Mouse (Mus musculus) midbrain, embryonic 15.5 days (tissue): ENCODE measurements at regions not wholly inside any gene's neighbourhood (a gene's known extent, or its start where the extent isn't known, plus 50 kb on each side); places are given as distances from the start of the nearest gene placed in this dataset.
"Not testable (repeated sequence)": the region's sequence is repeated elsewhere in the genome, so short reads cannot be mapped to it uniquely, and the experiment has no call there.

Experiments used
- ATAC-seq: fragments of 200-750 bp; cut with Nextera tagmentation; replicated peaks from 2 replicates; pipeline ENCODE4 v1.8.0; 2017; ENCODE audit warnings: moderate TSS enrichment
- H3K27ac ChIP-seq: fragments of 300-500 bp; sonication (generic); 2 replicates; pipeline ENCODE4 v1.5.1; 2015; ENCODE audit warnings: mild to moderate bottlenecking, inconsistent platforms
- H3K27me3 ChIP-seq: fragments of 300-500 bp; sonication (generic); replicated peaks from 2 replicates; pipeline ENCODE4 v1.6.1; 2015; ENCODE audit warnings: inconsistent platforms
- H3K36me3 ChIP-seq: fragments of 300-500 bp; sonication (generic); replicated peaks from 2 replicates; pipeline ENCODE4 v1.6.1; 2015; ENCODE audit warnings: inconsistent platforms
- H3K4me1 ChIP-seq: fragments of 300-500 bp; sonication (generic); 2 replicates; pipeline ENCODE4 v1.6.1; 2015; ENCODE audit warnings: inconsistent platforms
- H3K4me2 ChIP-seq: fragments of 300-500 bp; sonication (generic); 2 replicates; pipeline ENCODE4 v1.6.1; 2015; ENCODE audit warnings: inconsistent platforms, mild to moderate bottlenecking, moderate library complexity
- H3K4me3 ChIP-seq: fragments of 300-500 bp; sonication (generic); 2 replicates; pipeline ENCODE4 v1.5.1; 2015; ENCODE audit warnings: mild to moderate bottlenecking, inconsistent platforms
- H3K9ac ChIP-seq: fragments of 300-500 bp; sonication (generic); 2 replicates; pipeline ENCODE4 v1.6.1; 2015; ENCODE audit warnings: mild to moderate bottlenecking, inconsistent platforms
- H3K9me3 ChIP-seq: fragments of 300-500 bp; sonication (generic); 2 replicates; pipeline ENCODE4 v1.6.1; 2016; ENCODE audit warnings: inconsistent platforms
- WGBS: fragments of 180-500 bp; shearing (Covaris S2); methylation state at CpG from one replicate; pipeline ENCODE4 v1.1.7; 2015; ENCODE audit warnings: mixed read lengths; 5-methylcytosine and 5-hydroxymethylcytosine counted together

DNA sequence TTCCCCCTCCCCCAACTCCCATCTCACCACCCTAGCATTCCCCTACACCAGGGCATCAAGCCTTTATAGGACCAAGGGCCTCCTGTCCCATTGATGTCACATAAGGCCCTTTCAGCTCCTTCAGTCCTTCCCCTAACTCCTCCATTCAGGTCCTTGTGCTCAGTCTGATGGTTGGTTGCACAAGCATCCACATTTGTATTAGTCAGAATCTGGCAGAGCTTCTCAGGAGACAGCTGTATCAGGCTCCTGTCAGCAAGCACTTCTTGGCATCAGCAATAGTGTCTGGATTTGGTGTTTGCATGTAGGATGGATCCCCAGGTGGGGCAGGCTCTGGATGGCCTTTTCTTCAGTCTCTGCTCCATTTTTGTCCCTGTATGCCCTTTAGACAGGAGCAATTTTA lies 237.4 kb upstream of the Slc39a10 start:
- not testable (repeated sequence) for H3K4me2 ChIP-seq, H3K4me3 ChIP-seq, H3K9ac ChIP-seq, H3K9me3 ChIP-seq, ATAC-seq, H3K27ac ChIP-seq, H3K36me3 ChIP-seq, H3K4me1 ChIP-seq, H3K27me3 ChIP-seq

DNA sequence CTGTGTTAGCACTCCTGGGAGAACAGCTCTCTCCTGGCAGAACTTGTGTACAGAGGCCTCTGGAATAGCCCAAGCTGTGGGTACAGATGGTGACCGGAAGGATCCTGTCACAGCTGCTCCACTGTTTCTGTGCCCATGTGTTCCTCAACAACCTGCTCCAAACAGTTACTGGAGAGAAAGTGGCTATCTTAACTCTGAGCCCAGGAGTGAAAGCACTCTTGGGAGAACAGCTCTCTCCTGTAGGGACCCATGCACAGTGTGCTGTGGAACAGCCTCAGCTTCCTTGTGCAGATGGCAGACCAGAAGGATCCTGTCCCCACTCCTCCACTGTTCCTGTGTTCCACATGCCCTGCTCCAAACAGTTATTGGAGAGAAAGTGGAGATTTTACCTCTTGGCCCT lies 227.0 kb upstream of the Slc39a10 start:
- Histone ChIP-seq H3K4me1 (no peaks in the 10 kb centered on the region), H3K4me3 (no peak overlapping the region), H3K9me3 (no peaks in the 10 kb centered on the region), H3K27me3 (no peaks in the 10 kb centered on the region), H3K9ac (no peak overlapping the region), H3K27ac (no peak overlapping the region), H3K36me3 (no peaks in the 10 kb centered on the region), H3K4me2 (no peak overlapping the region)
- ATAC-seq = no peak
- 85% methylated on average over 1 of the region's 1 CpGs for WGBS

DNA sequence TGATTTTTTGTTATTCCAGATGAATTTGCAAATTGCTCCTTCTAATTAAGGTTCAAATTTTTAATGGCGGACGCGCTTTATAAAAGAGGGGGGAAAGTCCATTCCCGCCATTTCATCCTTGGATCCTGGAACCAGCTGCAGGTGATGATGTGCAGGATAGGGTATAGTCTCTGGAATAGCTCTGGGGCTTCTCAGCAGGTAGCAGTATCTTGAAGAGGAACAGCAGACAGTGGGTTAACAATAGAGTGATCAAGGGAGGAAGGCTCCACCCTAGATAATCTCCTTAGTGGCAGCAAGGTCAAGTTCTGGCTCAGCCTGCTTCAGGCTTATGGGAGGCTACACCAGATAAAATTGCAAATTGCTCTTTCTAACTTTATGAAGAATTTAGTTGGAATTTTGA lies 224.0 kb upstream of the Slc39a10 start:
- not testable (repeated sequence) for H3K27me3 ChIP-seq, H3K4me2 ChIP-seq
- 95% methylated on average over 4 of the region's 4 CpGs for WGBS

DNA sequence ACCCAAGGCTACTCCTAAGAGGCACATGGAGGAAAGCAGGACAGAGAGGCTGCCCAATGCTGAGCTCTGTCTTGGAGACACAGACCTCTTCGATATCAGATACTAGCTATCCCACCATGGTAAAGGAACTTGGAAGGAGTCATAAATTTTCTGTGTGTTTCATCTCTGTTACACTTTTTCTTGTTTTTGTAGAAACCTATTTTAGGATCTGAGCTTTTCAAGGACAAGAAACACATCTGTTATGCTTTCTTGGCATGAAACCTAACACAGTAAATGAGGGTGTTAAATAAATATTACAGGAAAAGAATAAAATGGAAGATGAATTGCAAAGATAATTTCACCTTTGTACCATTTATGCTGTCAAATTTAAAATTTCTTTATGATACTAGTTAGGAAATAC lies 219.8 kb upstream of the Slc39a10 start:
- 82% methylated on average over 1 of the region's 1 CpGs for WGBS
- H3K9me3 ChIP-seq = no peaks in the 10 kb centered on the region
- no peak for ATAC-seq
- no peaks in the 10 kb centered on the region for H3K36me3 ChIP-seq
- H3K4me2 ChIP-seq = no peak overlapping the region
- H3K27ac ChIP-seq = no peak overlapping the region
- no peaks in the 10 kb centered on the region for H3K4me1 ChIP-seq
- H3K27me3 ChIP-seq = no peaks in the 10 kb centered on the region
- no peak overlapping the region for H3K9ac ChIP-seq
- H3K4me3 ChIP-seq = no peak overlapping the region

More for the DNA sequence above, 224.0 kb upstream of the Slc39a10 start:
- not testable (repeated sequence) for H3K9me3 ChIP-seq, ATAC-seq, H3K36me3 ChIP-seq, H3K27ac ChIP-seq, H3K9ac ChIP-seq, H3K4me3 ChIP-seq, H3K4me1 ChIP-seq

DNA sequence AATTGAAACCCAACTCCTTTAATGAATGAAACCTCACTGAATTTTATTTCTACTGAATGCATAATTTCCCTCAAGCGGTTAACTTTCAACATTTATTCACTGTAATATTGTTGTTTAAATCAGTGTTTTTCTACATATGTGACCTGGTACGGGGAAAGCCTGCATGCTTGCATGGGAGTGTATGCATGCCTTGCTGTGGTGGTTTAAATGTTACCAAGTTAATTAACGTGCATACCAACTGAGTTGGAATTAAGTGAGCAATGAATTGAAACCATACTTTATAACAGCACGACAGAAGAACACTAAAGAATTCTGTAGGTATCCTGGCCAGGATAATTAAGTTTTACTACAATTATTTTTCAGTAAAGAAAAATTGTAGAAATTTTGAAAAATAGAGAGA lies 211.4 kb upstream of the Slc39a10 start:
- 78% methylated on average over 4 of the region's 4 CpGs for WGBS
- no peak overlapping the region for H3K4me2 ChIP-seq
- H3K9ac ChIP-seq = no peak overlapping the region
- H3K36me3 ChIP-seq = no peaks in the 10 kb centered on the region
- no peaks in the 10 kb centered on the region for H3K9me3 ChIP-seq
- H3K4me1 ChIP-seq = no peaks in the 10 kb centered on the region
- no peak overlapping the region for H3K4me3 ChIP-seq
- no peak for ATAC-seq
- no peaks in the 10 kb centered on the region for H3K27me3 ChIP-seq
- H3K27ac ChIP-seq = no peak overlapping the region

DNA sequence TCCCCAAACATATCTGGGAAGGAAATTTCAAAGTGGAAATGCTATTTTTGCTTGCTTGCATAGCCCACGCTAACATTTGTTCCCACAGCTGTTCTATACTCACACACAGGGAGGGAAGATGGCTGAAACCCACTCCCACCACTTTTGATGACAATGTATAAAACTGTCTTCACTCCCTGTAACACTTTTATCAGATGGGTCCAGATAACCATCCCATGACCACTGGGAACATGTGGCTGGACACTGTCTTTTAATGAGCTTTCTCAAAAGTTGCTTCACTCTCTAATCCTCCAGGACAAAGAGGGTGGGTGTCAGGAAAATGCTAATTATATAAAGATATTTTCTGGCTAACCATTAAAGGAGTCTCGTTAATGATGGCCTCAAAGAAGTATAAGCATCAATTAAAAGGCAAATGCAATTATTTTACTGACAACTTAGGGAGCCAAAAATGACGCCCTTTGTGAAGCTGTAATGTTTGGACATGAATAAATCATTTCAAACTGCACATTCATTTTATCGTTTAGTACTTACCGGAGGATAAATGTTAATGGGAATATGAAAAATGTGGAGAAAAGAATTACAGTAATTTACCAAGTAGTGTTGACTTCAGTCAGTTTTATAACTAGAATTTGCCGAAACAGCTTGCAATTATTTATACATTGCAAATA lies 210.8 kb upstream of the Slc39a10 start:
- no peak overlapping the region for H3K4me3 ChIP-seq
- ATAC-seq = peak; percentile 39; the same call in 1 of the 2 replicates
- H3K9me3 ChIP-seq = no peaks in the 10 kb centered on the region
- 66% methylated on average over 6 of the region's 6 CpGs for WGBS
- no peak overlapping the region for H3K27ac ChIP-seq
- no peaks in the 10 kb centered on the region for H3K36me3 ChIP-seq
- no peaks in the 10 kb centered on the region for H3K27me3 ChIP-seq
- no peaks in the 10 kb centered on the region for H3K4me1 ChIP-seq
- H3K9ac ChIP-seq = no peak overlapping the region
- no peak overlapping the region for H3K4me2 ChIP-seq

DNA sequence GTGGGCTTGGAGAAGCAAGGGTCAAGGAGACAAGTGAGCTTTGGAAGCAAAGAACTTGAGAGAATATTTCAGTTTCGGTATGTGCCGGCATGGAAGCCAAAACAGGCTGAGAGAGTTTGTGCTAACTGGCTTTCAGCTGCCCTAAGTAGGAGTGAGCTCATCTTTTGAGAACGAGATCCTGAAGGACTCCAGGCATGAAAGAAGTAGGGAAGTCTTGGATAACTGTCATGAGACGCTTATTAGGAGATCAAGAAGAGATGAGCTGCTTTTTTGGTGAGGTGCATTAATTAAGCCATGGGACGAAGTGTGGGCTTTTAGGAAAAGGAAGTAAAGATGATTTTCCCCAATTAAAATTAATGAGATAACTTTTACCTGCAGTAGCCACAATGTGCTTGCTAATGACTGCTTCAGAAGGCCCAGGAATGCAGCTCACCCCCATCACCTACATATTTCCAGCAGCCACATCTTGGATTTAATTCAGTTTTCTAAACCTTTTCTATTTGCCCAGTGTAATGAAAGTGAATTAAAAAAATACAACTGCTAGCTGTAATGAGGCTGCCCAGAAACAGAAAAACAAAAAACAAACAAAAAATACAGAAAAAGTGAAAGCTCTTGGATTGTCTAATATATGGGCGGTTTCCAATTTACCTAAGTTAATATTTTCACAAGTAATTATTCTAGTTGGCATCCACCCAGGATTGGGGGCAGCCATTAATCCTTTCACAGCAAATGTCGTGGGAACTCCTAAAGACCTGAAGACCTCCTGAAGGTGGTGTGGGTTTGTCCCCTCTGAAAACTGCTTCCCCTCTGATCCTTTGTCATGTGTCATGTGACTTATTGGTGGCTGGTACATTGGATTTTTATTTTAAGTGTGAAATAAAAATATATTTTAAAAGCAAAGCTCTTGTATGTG lies 204.7 kb upstream of the Slc39a10 start:
- Histone ChIP-seq H3K4me2 (no peak overlapping the region), H3K4me1 (peaks cover 7% of the 10 kb centered on the region; the same call in 1 of the 2 replicates), H3K27me3 (no peaks in the 10 kb centered on the region), H3K36me3 (no peaks in the 10 kb centered on the region), H3K27ac (no peak overlapping the region), H3K4me3 (no peak overlapping the region), H3K9ac (no peak overlapping the region), H3K9me3 (no peaks in the 10 kb centered on the region)
- WGBS = 72% methylated on average over 7 of the region's 7 CpGs
- no peak for ATAC-seq

DNA sequence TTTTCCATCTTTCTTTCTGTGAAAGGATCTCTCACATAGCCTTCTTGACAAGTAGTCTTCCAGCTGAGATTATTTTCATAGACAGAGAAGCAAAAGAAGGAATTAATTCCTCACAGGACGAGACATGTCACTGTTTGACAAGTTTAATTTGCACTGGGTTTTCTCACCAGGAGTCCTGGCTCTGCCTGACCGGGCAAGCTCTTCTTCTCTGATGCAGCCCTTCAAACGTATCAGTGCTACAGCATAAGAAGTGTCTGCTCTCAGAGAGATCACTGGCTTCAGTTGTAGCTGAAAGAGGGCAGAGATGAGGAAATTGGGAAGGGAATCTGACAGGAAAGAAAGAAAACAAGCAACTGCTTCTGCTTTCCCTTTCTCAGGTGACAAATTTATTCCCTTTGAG lies 201.8 kb upstream of the Slc39a10 start:
- Histone ChIP-seq H3K36me3 (no peaks in the 10 kb centered on the region), H3K9ac (no peak overlapping the region), H3K9me3 (no peaks in the 10 kb centered on the region), H3K4me2 (no peak overlapping the region), H3K4me1 (peaks cover 7% of the 10 kb centered on the region; the same call in 1 of the 2 replicates), H3K27me3 (no peaks in the 10 kb centered on the region), H3K4me3 (no peak overlapping the region), H3K27ac (no peak overlapping the region)
- 0 out of 2 replicates have a peak, but pooled peaks have one; percentile 63 for ATAC-seq
- WGBS = 12% methylated on average over 3 of the region's 3 CpGs

DNA sequence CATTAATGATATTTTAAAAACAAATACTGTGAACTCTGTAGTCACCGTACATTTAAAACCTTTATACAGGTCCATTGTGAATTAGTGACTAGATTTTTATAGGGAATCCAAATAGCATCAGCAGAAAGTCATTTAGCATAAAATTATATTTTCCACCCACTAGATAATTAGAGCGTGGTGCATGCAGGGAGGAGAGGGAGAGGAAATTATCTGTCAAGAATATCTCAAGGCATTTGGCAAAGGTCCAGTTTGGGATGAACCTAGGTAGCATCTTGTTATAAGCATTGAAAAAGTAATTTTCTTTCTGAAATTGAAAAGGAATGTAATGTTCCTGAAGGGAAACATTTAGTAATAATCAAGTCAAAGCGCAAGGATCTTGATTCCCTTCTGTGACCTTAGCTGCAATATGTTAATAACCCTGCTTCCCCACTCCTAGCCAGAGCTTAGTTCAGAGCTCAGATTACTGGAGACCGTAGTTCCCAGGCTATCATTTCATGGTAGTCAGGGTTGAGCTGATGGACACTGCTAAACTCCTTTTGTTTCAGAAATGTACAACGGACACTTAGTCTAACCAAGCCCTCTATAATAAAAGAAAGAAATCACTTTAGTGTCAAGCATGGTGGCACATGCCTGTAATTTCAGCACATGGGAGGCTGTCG lies 200.8 kb upstream of the Slc39a10 start:
- 44% methylated on average over 6 of the region's 6 CpGs for WGBS
- ATAC-seq = no peak
- H3K4me2 ChIP-seq = no peak overlapping the region
- peaks cover 7% of the 10 kb centered on the region; the same call in 1 of the 2 replicates for H3K4me1 ChIP-seq
- H3K4me3 ChIP-seq = no peak overlapping the region
- H3K27me3 ChIP-seq = no peaks in the 10 kb centered on the region
- H3K27ac ChIP-seq = no peak overlapping the region
- no peaks in the 10 kb centered on the region for H3K9me3 ChIP-seq
- no peak overlapping the region for H3K9ac ChIP-seq
- H3K36me3 ChIP-seq = no peaks in the 10 kb centered on the region

DNA sequence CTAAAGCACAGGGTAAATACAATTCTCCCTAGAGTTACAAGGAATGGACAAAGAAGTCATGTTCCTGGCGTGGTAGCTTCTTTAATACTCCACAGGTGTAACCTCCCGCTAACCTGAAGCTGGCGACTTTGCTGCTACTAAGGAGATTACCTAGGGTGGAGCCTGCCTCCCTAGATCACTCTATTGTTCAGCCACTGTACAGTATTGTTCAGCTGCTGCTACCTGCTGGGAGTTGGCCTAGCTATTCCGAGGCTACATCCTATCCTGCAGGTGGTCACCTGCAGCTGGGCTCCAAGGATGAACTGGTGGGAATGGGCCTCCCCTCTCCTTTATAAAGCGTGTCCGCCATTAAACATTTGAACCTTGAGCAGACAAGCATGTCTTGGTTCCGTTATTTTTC lies 183.8 kb upstream of the Slc39a10 start:
- WGBS = 86% methylated on average over 7 of the region's 7 CpGs
- H3K36me3 ChIP-seq = no peaks in the 10 kb centered on the region
- H3K4me2 ChIP-seq = no peak overlapping the region
- no peak for ATAC-seq
- H3K9me3 ChIP-seq = no peaks in the 10 kb centered on the region
- no peaks in the 10 kb centered on the region for H3K27me3 ChIP-seq
- no peak overlapping the region for H3K9ac ChIP-seq
- no peak overlapping the region for H3K4me3 ChIP-seq
- no peaks in the 10 kb centered on the region for H3K4me1 ChIP-seq
- no peak overlapping the region for H3K27ac ChIP-seq

DNA sequence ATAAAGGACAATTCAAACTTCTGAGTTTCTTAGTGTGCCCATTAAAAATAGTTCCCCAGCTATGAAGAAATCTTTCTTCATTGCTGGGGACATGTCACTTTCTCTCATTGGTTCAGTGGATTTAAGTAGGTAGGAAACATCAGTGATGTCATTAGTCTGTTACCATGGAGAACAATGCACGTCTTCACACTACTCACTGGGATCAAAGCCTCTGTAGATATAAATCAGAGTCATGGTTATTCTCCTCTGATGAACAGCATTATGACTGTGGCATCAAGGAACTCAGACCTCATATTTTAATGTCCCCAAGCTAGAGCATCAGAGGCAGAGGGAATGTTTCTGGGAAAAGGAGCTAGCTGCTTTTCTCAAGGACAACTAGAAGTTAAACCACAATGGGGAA lies 165.5 kb upstream of the Slc39a10 start:
- Histone ChIP-seq H3K4me3 (no peak overlapping the region), H3K27ac (no peak overlapping the region), H3K4me2 (no peak overlapping the region), H3K27me3 (no peaks in the 10 kb centered on the region), H3K9me3 (no peaks in the 10 kb centered on the region), H3K9ac (no peak overlapping the region), H3K4me1 (no peaks in the 10 kb centered on the region), H3K36me3 (no peaks in the 10 kb centered on the region)
- 46% methylated on average over 1 of the region's 1 CpGs for WGBS
- ATAC-seq = no peak

DNA sequence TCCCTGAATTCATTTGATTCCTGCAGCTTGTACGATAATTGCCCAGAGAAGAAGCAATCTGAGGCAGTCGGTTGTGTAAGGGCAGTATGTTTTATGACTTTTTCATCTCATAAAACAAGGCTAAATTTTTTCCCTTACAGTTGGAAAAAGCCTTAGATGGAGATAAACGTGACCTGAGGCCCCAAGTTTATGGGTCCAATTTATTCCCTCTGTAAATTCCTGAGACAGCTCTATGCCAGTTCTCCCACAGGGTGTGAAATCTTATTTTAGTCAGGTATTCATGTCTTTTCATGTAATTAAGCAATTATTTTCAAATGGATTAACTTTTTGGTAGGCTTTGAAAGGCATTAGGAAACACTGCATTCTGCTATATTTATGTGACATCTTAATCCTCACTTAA lies 164.7 kb upstream of the Slc39a10 start:
- Histone ChIP-seq H3K4me3 (no peak overlapping the region), H3K4me1 (no peaks in the 10 kb centered on the region), H3K27ac (no peak overlapping the region), H3K9ac (no peak overlapping the region), H3K9me3 (no peaks in the 10 kb centered on the region), H3K27me3 (no peaks in the 10 kb centered on the region), H3K36me3 (no peaks in the 10 kb centered on the region), H3K4me2 (no peak overlapping the region)
- no peak for ATAC-seq
- WGBS = 64% methylated on average over 3 of the region's 3 CpGs
